Mouse (Mus musculus) heart, embryonic 11.5 days (tissue): ENCODE data around the gene Brd4. TPM values are rescaled to one million over a fixed set of nuclear protein-coding genes. Genes with fewer than 3 reads are reported as not detected.
A peak's percentile ranks its signal among the peaks of the same experiment; 100 is the strongest.

Experiments used
- ATAC-seq: fragments of 200-750 bp; cut with Nextera tagmentation; replicated peaks from 2 replicates; pipeline ENCODE4 v1.8.0; 2017; ENCODE audit warnings: moderate library complexity; ENCODE audit not compliant: insufficient number of reproducible peaks, low FRiP score, low TSS enrichment
- H3K27ac ChIP-seq: fragments of 300-500 bp; sonication (generic); 2 replicates; pipeline ENCODE4 v1.5.1; 2014; ENCODE audit warnings: mild to moderate bottlenecking, low read depth, low read length
- H3K27me3 ChIP-seq: fragments of 300-500 bp; sonication (generic); 2 replicates; pipeline ENCODE4 v1.6.1; 2014; ENCODE audit warnings: mild to moderate bottlenecking, low read length, mixed read lengths; ENCODE audit not compliant: control insufficient read depth, insufficient read depth
- H3K36me3 ChIP-seq: fragments of 300-500 bp; sonication (generic); 2 replicates; pipeline ENCODE4 v1.6.1; 2014; ENCODE audit warnings: mild to moderate bottlenecking, low read length, moderate library complexity, mixed read lengths; ENCODE audit not compliant: control insufficient read depth, insufficient read depth
- H3K4me1 ChIP-seq: fragments of 300-500 bp; sonication (generic); 2 replicates; pipeline ENCODE4 v1.6.1; 2014; ENCODE audit warnings: low read length; ENCODE audit not compliant: control insufficient read depth, insufficient read depth
- H3K4me2 ChIP-seq: fragments of 300-500 bp; sonication (generic); 2 replicates; pipeline ENCODE4 v1.6.1; 2014; ENCODE audit warnings: mild to moderate bottlenecking, moderate library complexity
- H3K4me3 ChIP-seq: fragments of 300-500 bp; sonication (generic); 2 replicates; pipeline ENCODE4 v1.5.1; 2014; ENCODE audit warnings: low read depth, low read length
- H3K9ac ChIP-seq: fragments of 300-500 bp; sonication (generic); 2 replicates; pipeline ENCODE4 v1.6.1; 2014; ENCODE audit warnings: mild to moderate bottlenecking, low read depth, low read length, moderate library complexity
- H3K9me3 ChIP-seq: fragments of 300-500 bp; sonication (generic); replicated peaks from 2 replicates; pipeline ENCODE4 v1.6.1; 2016; ENCODE audit warnings: low read length; ENCODE audit not compliant: control insufficient read depth
- WGBS: fragments of 180-500 bp; shearing (Covaris S2); extraction: QIAGEN DNeasy Blood & Tissue Kit; methylation state at CpG from one replicate; pipeline ENCODE4 v1.1.7; 2014; ENCODE audit not compliant: insufficient replicate concordance; 5-methylcytosine and 5-hydroxymethylcytosine counted together
- polyA plus RNA-seq: library from polyadenylated mRNA; unstranded; fragments of >200 nt; fragmentation: Nextera tagmentation; extraction: Ambion mirVana; gene quantifications from 2 replicates; pipeline ENCODE4 v1.2.1, GENCODE M21; 2014

The Brd4 gene
- polyA plus RNA-seq, 1 experiment from 2014 or later = 76.2 TPM

DNA sequence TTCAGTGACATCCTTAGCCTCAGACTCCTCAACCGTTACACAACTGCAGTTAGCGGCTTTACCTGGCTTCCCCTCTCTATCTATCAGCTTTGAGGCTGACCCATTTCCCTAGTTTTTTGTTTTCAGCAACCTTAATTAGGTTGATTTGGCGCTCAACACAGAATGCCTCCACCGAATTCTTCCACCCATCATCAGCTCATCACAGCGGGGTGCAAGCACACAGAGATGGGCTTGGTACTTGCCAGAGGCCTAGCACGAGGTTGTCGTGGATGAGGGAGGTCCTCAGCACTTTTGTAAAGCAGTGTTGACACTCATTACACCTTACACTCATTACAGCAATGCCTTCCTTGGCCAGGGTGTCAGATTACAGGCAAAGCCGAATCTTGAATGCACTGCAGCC, 101.5 kb downstream of the Brd4 start:
- ATAC-seq = no peak
- Histone ChIP-seq H3K4me1 (peaks cover 16% of the 10 kb centered on the region), H3K36me3 (no peaks in the 10 kb centered on the region), H3K9ac (no peak overlapping the region), H3K4me2 (no peak overlapping the region), H3K4me3 (no peak overlapping the region), H3K9me3 (no peaks in the 10 kb centered on the region), H3K27me3 (peaks cover 2% of the 10 kb centered on the region), H3K27ac (no peak overlapping the region)
- WGBS = 32% methylated on average over 8 of the region's 8 CpGs

DNA sequence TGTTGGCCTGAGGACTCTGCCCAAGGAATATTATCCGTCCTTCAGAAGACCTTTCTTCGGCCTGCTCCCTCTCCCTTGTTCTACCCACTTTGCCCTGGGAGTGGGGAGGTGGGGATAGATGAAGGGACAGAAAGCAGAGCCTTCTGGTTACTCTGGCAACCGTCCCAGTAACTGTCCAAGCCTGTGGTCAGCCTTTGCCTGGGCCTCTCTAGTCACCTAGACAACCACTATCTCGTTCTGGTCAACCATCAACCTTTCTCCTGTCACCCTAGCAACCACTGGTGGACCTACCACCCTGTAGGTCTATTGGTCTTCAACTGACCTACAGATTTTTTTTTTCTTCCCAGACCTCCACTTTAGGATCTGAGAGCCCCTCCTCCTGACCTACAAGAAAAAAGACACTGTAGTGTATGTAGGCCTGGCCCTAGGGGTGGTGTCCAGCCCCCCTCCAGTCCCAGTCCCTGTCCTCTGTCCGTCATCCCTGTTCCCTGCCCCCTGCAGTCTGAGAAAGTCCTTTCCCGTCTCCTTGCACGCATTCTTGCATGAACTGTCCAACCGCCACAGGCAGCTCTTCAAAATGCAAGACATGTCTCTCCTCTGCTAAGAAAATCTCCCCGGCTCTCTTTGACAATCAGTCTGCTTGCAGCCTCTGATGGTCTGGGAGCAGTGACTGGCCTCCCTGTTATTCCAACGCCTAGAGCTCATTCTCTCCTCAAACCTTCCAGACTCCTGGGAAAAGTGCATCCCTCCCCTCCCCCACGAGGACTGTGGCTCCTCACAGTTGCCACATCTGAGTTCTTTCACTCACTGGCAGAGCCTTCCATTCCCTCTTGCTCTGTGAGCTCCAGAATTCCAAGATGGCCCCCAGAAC, 104.7 kb downstream of the Brd4 start:
- 36% methylated on average over 11 of the region's 11 CpGs for WGBS
- H3K9ac ChIP-seq = no peak overlapping the region
- H3K4me1 ChIP-seq = peaks cover 16% of the 10 kb centered on the region
- no peak overlapping the region for H3K27ac ChIP-seq
- no peaks in the 10 kb centered on the region for H3K36me3 ChIP-seq
- H3K9me3 ChIP-seq = no peaks in the 10 kb centered on the region
- no peaks in the 10 kb centered on the region for H3K27me3 ChIP-seq
- no peak overlapping the region for H3K4me3 ChIP-seq
- no peak overlapping the region for H3K4me2 ChIP-seq
- ATAC-seq = peak; percentile 67; the same call in 1 of the 2 replicates

DNA sequence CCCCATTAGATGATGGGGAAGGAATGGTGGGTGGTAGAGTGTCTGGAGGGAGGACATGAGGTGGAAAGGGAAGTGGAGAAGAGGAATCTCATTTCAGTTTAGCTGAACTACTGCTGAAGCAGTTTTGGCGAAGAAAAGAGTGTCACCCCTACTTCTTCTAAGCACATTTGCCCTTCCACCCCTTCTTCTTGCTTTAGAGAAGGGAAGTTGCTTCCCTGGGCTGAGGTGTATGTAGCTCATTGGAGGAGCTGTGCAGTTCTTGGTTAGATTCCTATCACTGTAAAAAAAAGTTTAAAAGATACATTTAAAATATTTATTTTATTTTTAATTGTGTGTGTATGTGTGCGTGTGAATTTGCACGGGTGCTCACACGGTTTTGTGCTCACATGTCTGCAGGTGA, 107.6 kb downstream of the Brd4 start:
- no peaks in the 10 kb centered on the region for H3K27me3 ChIP-seq
- H3K9me3 ChIP-seq = no peaks in the 10 kb centered on the region
- H3K4me2 ChIP-seq = no peak overlapping the region
- no peak overlapping the region for H3K27ac ChIP-seq
- no peak overlapping the region for H3K4me3 ChIP-seq
- H3K9ac ChIP-seq = no peak overlapping the region
- WGBS = 80% methylated on average over 4 of the region's 4 CpGs
- H3K4me1 ChIP-seq = peaks cover 16% of the 10 kb centered on the region
- ATAC-seq = no peak
- no peaks in the 10 kb centered on the region for H3K36me3 ChIP-seq

DNA sequence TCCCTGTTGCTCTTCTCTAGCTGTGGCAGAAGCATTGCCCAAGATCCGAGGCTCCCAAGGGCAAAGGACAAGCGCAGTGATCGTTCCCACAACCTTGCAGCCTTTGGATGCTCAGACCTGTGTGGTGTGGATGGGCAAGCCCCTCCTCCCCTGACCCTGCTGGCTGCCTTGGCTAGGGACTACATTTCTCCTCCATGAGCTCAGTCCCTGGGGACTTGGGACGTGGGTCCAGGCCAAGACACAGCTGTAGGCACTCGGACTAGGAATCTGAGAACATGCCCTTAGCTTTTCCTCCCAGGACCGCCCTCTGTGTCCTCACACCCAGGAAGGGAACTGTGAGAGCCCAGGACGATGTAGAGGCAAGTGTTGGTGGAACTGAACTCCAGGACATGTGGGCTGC, 111.4 kb downstream of the Brd4 start:
- no peak overlapping the region for H3K27ac ChIP-seq
- H3K4me1 ChIP-seq = no peaks in the 10 kb centered on the region; the same call in 1 of the 2 replicates
- WGBS = 56% methylated on average over 7 of the region's 7 CpGs
- no peak overlapping the region for H3K4me2 ChIP-seq
- H3K27me3 ChIP-seq = no peaks in the 10 kb centered on the region
- ATAC-seq = no peak
- no peaks in the 10 kb centered on the region for H3K9me3 ChIP-seq
- no peak overlapping the region for H3K9ac ChIP-seq
- no peaks in the 10 kb centered on the region for H3K36me3 ChIP-seq
- no peak overlapping the region for H3K4me3 ChIP-seq

DNA sequence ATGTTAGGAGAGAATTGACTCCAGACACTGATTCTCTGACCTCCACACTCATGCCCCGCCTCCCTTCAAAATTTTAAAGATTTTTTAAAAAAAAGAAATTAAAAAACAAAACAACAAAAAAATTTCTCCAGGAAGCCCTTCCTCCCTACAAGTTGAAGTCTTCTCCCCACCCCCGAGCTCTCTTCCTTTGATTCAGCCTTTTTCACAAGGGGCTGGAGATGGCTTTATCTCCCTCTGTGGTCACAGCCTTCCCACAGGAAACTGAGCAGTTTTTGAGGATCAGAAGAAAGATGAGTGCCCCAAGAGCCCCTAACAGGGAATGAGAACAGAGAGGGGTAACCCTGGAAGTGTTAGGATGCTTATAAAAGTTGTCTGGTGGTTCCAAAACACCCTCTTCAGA, 112.0 kb downstream of the Brd4 start:
- H3K9ac ChIP-seq = no peak overlapping the region
- H3K36me3 ChIP-seq = no peaks in the 10 kb centered on the region
- no peak overlapping the region for H3K4me3 ChIP-seq
- WGBS = 62% methylated on average over 2 of the region's 2 CpGs
- H3K4me1 ChIP-seq = no peaks in the 10 kb centered on the region; the same call in 1 of the 2 replicates
- ATAC-seq = no peak
- H3K9me3 ChIP-seq = no peaks in the 10 kb centered on the region
- no peak overlapping the region for H3K27ac ChIP-seq
- H3K4me2 ChIP-seq = no peak overlapping the region
- H3K27me3 ChIP-seq = no peaks in the 10 kb centered on the region

DNA sequence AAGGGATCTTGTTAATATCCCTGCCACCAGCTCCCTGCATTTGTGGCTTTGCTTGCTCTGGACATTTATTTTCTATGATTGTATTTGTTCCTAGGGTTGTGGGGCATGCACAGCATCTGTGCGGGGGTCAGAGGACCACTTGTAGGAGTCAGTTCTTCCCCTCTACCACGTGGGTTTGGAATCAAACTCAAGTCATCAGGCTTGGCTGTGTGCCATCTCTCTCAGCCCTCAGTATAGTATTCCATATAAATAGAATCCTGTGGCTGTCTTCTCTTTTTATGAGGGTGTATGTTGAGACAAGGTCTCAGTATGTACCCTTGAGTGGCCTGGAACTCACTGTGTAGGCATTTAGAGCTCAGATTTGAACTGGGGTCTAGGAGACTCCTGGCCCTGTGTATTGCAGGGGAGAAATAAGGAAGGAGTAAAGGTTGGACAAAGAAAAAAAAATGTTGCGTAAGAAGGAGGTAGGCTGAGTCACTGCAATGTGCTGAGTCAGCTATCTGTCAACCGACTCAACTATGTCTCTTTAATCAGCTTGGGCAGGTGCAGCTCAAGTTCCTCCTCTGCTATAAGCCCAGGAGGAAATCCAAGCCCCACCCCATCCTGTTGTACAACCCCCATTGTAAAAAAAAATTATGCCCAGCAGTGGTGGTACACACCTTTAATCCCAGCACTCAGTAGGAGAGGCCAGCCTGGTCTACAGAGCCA, 114.8 kb downstream of the Brd4 start:
- no peaks in the 10 kb centered on the region for H3K9me3 ChIP-seq
- 65% methylated on average over 4 of the region's 4 CpGs for WGBS
- H3K4me1 ChIP-seq = peaks cover 7% of the 10 kb centered on the region
- H3K9ac ChIP-seq = no peak overlapping the region
- H3K27ac ChIP-seq = no peak overlapping the region
- no peaks in the 10 kb centered on the region for H3K27me3 ChIP-seq
- no peaks in the 10 kb centered on the region for H3K36me3 ChIP-seq
- ATAC-seq = no peak
- H3K4me2 ChIP-seq = no peak overlapping the region
- H3K4me3 ChIP-seq = no peak overlapping the region

DNA sequence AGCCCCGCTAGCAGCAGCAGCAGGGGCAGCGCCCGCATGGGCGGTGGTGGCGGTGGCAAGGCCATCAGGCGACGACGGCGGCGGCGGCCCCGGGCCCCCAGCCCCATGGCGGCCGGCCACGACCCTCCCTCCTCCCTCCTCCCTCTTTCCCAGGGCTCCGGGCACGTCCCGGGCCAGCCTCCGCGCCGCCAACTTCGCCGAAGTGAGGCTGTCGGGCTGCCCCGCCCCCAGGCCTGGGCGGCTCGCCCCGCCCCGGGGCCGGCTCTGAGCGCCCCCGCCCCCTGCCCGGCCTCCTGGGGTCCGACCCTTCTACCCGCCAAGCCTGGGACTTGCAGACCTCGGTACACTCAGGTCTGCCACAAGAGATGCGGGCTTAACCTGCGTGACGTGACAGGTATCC, 117.8 kb downstream of the Brd4 start, which contains the start of gene Notch3:
TSS of gene Notch3 (minus strand) at position 166 of the 400 bp plus-strand sequence.
- WGBS = under 1% methylated on average over 28 of the region's 39 CpGs
- H3K4me2 ChIP-seq = peak within 1 kb of the TSS; percentile 90
- H3K9ac ChIP-seq = peak within 1 kb of the TSS; percentile 80
- H3K4me3 ChIP-seq = peak within 1 kb of the TSS; percentile 71
- H3K4me1 ChIP-seq = peaks cover 18% of the 10 kb centered on the region
- no peaks in the 10 kb centered on the region for H3K36me3 ChIP-seq
- H3K27ac ChIP-seq = peak within 1 kb of the TSS; percentile 78
- no peaks in the 10 kb centered on the region for H3K9me3 ChIP-seq
- ATAC-seq = peak; percentile 70
- H3K27me3 ChIP-seq = peaks cover 7% of the 10 kb centered on the region

DNA sequence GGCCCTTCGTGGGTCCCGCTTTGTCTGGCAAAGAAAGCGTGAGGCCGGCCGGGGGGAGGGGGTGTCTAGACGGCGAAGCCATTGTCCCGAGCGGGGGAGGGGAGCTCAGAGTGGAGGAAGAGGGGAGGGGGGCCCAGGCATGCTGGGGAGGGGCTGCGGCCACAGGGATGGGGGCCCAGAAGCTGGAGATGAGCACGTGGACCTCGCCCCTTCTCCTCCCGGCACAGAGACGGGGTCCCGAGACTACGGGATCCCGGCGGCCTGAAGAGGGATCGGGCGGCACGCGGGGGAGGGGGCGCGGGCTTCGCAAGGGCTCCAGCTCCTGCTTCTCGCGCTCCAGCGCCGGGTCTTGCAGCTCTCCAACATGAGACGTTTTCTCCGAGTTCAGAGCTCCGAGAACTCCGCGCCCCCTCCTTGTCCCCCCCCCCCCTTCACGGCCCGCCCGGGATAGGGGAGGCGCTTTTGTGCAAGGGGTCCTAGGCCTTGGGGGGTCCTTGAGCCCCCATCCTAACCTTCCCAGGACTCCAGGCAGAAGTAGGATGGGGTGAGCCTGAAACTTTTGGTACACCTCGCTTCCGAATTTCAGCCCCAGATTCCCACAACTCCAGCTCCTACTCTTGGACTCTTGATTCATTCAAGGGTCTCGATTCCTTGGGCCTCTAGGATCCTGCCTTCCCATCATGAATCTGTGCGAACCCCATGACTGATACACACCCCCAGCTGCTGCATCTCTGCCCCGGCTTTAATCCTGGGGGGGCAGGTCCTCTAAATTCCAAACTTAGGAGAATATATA, 118.5 kb downstream of the Brd4 start:
- peaks cover 18% of the 10 kb centered on the region for H3K4me1 ChIP-seq
- H3K4me2 ChIP-seq = peak overlapping the region; percentile 90
- H3K36me3 ChIP-seq = no peaks in the 10 kb centered on the region
- H3K9me3 ChIP-seq = no peaks in the 10 kb centered on the region
- peak overlapping the region; percentile 78 for H3K27ac ChIP-seq
- peaks cover 7% of the 10 kb centered on the region for H3K27me3 ChIP-seq
- peak; percentile 56 for ATAC-seq
- H3K9ac ChIP-seq = peak overlapping the region; percentile 80
- 0% methylated on average over 26 of the region's 43 CpGs for WGBS
- peak overlapping the region; percentile 71 for H3K4me3 ChIP-seq
